Mouse (Mus musculus): ENCODE data around the gene Ypel2. TPM values are rescaled to one million over a fixed set of nuclear protein-coding genes. Genes with fewer than 3 reads are reported as not detected.

The Ypel2 gene
- polyA plus RNA-seq, 1 experiment: 2.1 TPM

DNA sequence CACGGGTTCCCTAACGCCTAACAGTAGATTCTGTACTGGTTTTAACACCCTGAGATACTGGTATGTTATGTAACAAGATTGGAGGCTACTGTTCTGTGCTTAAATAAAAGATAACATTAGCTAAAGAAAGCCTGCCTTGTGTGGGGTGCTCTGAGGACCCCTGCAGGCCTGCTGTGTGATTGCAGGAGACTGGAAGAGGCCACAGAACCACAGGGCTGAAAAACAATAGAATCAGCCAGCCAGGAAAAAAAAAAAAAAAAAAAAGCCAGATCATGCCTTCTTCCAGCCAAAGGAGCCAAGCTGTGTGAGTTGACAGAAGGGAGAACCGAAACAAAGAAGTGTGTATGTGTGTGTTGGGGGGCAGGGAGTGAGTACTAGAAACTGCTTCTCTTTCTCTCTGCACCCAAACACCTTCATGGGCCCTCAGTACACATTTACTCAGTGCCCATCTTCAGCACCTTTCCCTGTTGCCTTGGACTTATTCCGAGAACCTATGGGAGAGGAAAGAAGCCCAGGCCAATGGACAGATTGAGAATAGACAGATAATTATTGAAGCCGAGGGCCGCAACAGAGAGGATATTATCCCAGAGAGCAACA, 2.2 kb upstream of the Ypel2 start:
- peak; percentile 77; the same call in 1 of the 2 replicates for TF ChIP-seq CTCF (IDR thresholded peaks at IDR 0.05; ENCODE audit: extremely low read depth, insufficient read depth, insufficient read length, insufficient replicate concordance)
- no peak for TF ChIP-seq POLR2A (IDR thresholded peaks at IDR 0.05; ENCODE audit: low read depth, low read length)
- Histone ChIP-seq H3K36me3 (ENCODE audit: control insufficient read depth, insufficient read depth, low read length) (no peaks in the 10 kb centered on the region), H3K27ac (ENCODE audit: insufficient read depth, low read length) (no peak overlapping the region), H3K4me3 (ENCODE audit: extremely low read depth, insufficient read depth, insufficient read length) (no peak overlapping the region), H3K27me3 (ENCODE audit: control insufficient read depth, insufficient read depth, low read length) (no peaks in the 10 kb centered on the region), H3K4me1 (ENCODE audit: control insufficient read depth, insufficient read depth, insufficient read length) (0 out of 2 replicates have a peak, but pooled peaks cover 7% of the 10 kb centered on the region)
- 42% methylated on average over 6 of the region's 6 CpGs for WGBS
- peak; percentile 32 to 33 for DNase-seq (ENCODE audit: low read depth in 1 of 2, low spot score in 2 of 2)

GRCm38 (mm10) chr11:86994791-86995624, 1.5 kb upstream of the Ypel2 start:
- TF ChIP-seq CTCF (IDR thresholded peaks at IDR 0.05; ENCODE audit: extremely low read depth, insufficient read depth, insufficient read length, insufficient replicate concordance) (no peak), POLR2A (IDR thresholded peaks at IDR 0.05; ENCODE audit: low read depth, low read length) (no peak)
- Histone ChIP-seq H3K36me3 (ENCODE audit: control insufficient read depth, insufficient read depth, low read length) (no peaks in the 10 kb centered on the region), H3K4me1 (ENCODE audit: control insufficient read depth, insufficient read depth, insufficient read length) (0 out of 2 replicates have a peak, but pooled peaks cover 7% of the 10 kb centered on the region), H3K27me3 (ENCODE audit: control insufficient read depth, insufficient read depth, low read length) (no peaks in the 10 kb centered on the region), H3K4me3 (ENCODE audit: extremely low read depth, insufficient read depth, insufficient read length) (no peak overlapping the region), H3K27ac (ENCODE audit: insufficient read depth, low read length) (0 out of 2 replicates have a peak overlapping the region, but pooled peaks have one; percentile 14)
- DNase-seq (ENCODE audit: low read depth in 1 of 2, low spot score in 2 of 2): no peak
- 62% methylated on average over 10 of the region's 10 CpGs for WGBS

DNA sequence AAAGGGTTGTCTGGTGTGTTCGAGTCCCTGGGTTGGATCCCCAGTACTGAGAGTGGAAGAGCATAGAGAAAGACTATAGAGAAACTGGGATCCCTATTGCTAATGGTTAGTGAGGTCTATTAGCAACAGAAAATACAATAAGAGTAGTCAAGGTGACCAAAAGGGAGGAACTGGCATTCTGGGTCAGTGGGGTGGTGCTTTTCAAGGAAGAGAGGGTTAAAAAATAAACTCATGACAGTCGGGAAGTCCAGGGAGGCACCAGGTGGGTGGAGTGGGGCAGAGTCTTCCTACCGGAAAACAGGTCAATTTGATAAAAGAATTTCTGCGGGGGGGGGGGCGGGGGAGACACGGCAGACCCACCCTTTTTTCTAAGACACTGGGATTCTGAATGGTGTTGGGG, 823 bp upstream of the Ypel2 start:
- no peak for DNase-seq (ENCODE audit: low read depth in 1 of 2, low spot score in 2 of 2)
- Histone ChIP-seq H3K4me3 (ENCODE audit: extremely low read depth, insufficient read depth, insufficient read length) (no peak overlapping the region), H3K27me3 (ENCODE audit: control insufficient read depth, insufficient read depth, low read length) (no peaks in the 10 kb centered on the region), H3K36me3 (ENCODE audit: control insufficient read depth, insufficient read depth, low read length) (no peaks in the 10 kb centered on the region), H3K4me1 (ENCODE audit: control insufficient read depth, insufficient read depth, insufficient read length) (0 out of 2 replicates have a peak, but pooled peaks cover 7% of the 10 kb centered on the region), H3K27ac (ENCODE audit: insufficient read depth, low read length) (no peak overlapping the region)
- 41% methylated on average over 6 of the region's 6 CpGs for WGBS
- TF ChIP-seq CTCF (IDR thresholded peaks at IDR 0.05; ENCODE audit: extremely low read depth, insufficient read depth, insufficient read length, insufficient replicate concordance): no peak
- TF ChIP-seq POLR2A (IDR thresholded peaks at IDR 0.05; ENCODE audit: low read depth, low read length): no peak

GRCm38 (mm10) chr11:86992461-86992988, 982 bp downstream of the Ypel2 start:
- H3K36me3 ChIP-seq (ENCODE audit: control insufficient read depth, insufficient read depth, low read length): no peaks in the 10 kb centered on the region
- TF ChIP-seq CTCF (IDR thresholded peaks at IDR 0.05; ENCODE audit: extremely low read depth, insufficient read depth, insufficient read length, insufficient replicate concordance) (no peak), POLR2A (IDR thresholded peaks at IDR 0.05; ENCODE audit: low read depth, low read length) (no peak)
- no peak for DNase-seq (ENCODE audit: low read depth in 1 of 2, low spot score in 2 of 2)
- H3K27ac ChIP-seq (ENCODE audit: insufficient read depth, low read length): peak overlapping the region; percentile 43; the same call in 1 of the 2 replicates
- 0 out of 2 replicates have a peak, but pooled peaks cover 7% of the 10 kb centered on the region for H3K4me1 ChIP-seq (ENCODE audit: control insufficient read depth, insufficient read depth, insufficient read length)
- no peaks in the 10 kb centered on the region for H3K27me3 ChIP-seq (ENCODE audit: control insufficient read depth, insufficient read depth, low read length)
- 5% methylated on average over 13 of the region's 13 CpGs for WGBS
- H3K4me3 ChIP-seq (ENCODE audit: extremely low read depth, insufficient read depth, insufficient read length): peak overlapping the region; percentile 87

DNA sequence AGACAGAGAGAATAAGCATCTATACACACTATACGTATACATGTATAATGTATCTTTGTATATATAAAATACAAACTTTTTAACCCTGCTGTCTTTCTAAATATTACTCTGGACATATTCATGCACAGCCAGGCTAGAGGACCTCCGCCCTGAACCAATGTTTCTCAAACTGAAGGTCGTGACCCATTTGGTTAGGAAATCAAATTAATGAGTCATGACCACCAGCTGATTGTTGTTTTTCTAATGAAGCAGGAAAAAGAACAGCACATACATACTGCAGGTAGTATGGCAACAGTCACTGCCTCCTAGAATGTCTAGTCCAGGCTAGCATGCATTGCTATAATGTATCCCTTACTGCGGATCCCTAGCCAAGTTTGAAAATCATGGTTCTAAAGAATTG, 2.3 kb downstream of the Ypel2 start:
- no peak overlapping the region for H3K27ac ChIP-seq (ENCODE audit: insufficient read depth, low read length)
- no peak for DNase-seq (ENCODE audit: low read depth in 1 of 2, low spot score in 2 of 2)
- WGBS: 88% methylated on average over 4 of the region's 4 CpGs
- no peaks in the 10 kb centered on the region for H3K27me3 ChIP-seq (ENCODE audit: control insufficient read depth, insufficient read depth, low read length)
- no peaks in the 10 kb centered on the region for H3K36me3 ChIP-seq (ENCODE audit: control insufficient read depth, insufficient read depth, low read length)
- no peak overlapping the region for H3K4me3 ChIP-seq (ENCODE audit: extremely low read depth, insufficient read depth, insufficient read length)
- TF ChIP-seq POLR2A (IDR thresholded peaks at IDR 0.05; ENCODE audit: low read depth, low read length) (no peak), CTCF (IDR thresholded peaks at IDR 0.05; ENCODE audit: extremely low read depth, insufficient read depth, insufficient read length, insufficient replicate concordance) (no peak)
- H3K4me1 ChIP-seq (ENCODE audit: control insufficient read depth, insufficient read depth, insufficient read length): 0 out of 2 replicates have a peak, but pooled peaks cover 7% of the 10 kb centered on the region

DNA sequence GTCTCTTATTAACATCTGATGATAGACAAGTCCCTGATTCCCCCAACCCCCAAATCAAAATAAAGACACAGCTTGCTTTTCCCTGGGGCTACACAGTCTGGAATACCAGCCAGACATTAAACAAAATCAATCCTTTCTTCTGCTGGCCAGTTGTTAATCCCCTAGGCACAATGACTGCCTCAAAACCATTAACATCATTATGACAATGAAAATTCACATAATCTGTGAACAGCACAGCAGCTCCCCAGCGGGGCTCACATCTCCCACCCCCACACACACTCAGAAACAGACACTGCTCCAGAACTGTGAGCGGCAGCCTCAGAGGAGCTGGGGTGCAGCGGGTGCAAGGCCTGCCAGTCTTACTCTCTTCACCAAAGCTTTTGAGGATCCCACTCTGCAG, 3.2 kb downstream of the Ypel2 start:
- Histone ChIP-seq H3K27ac (ENCODE audit: insufficient read depth, low read length) (no peak overlapping the region), H3K36me3 (ENCODE audit: control insufficient read depth, insufficient read depth, low read length) (no peaks in the 10 kb centered on the region), H3K4me1 (ENCODE audit: control insufficient read depth, insufficient read depth, insufficient read length) (0 out of 2 replicates have a peak, but pooled peaks cover 7% of the 10 kb centered on the region), H3K4me3 (ENCODE audit: extremely low read depth, insufficient read depth, insufficient read length) (no peak overlapping the region), H3K27me3 (ENCODE audit: control insufficient read depth, insufficient read depth, low read length) (no peaks in the 10 kb centered on the region)
- TF ChIP-seq CTCF (IDR thresholded peaks at IDR 0.05; ENCODE audit: extremely low read depth, insufficient read depth, insufficient read length, insufficient replicate concordance): no peak
- TF ChIP-seq POLR2A (IDR thresholded peaks at IDR 0.05; ENCODE audit: low read depth, low read length): no peak
- 89% methylated on average over 3 of the region's 3 CpGs for WGBS
- DNase-seq (ENCODE audit: low read depth in 1 of 2, low spot score in 2 of 2): no peak
